Mouse (Mus musculus) left cerebral cortex, adult 9 months (tissue): ENCODE measurements around the gene Fez1.

Experiments
- DNase-seq, 2 experiments: peaks; one replicate each; pipeline ENCODE4 v3.0.0; 2022; ENCODE audit warnings: low spot score in 2 of 2

Fez1 gene

DNA sequence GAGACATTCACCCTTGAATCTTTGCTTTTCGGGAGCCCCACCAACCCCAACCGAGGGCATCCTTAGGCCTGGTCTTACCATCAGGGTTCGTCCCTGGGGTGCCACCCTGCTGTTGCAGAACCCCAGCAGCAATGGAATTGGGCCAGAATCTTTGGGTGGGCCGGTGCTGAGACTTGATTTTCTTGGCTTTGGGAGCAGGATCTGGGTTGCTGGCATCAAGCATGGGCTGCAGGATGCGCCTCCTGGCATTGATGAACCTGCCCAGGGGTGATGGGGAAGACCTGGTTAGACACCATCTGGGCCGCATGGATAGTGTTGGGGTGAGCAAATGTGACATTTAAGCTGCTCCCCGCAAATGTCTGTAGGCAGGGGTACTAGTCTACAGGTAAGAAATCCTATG, 72.6 kb downstream of the Fez1 start:
- no peak for DNase-seq

DNA sequence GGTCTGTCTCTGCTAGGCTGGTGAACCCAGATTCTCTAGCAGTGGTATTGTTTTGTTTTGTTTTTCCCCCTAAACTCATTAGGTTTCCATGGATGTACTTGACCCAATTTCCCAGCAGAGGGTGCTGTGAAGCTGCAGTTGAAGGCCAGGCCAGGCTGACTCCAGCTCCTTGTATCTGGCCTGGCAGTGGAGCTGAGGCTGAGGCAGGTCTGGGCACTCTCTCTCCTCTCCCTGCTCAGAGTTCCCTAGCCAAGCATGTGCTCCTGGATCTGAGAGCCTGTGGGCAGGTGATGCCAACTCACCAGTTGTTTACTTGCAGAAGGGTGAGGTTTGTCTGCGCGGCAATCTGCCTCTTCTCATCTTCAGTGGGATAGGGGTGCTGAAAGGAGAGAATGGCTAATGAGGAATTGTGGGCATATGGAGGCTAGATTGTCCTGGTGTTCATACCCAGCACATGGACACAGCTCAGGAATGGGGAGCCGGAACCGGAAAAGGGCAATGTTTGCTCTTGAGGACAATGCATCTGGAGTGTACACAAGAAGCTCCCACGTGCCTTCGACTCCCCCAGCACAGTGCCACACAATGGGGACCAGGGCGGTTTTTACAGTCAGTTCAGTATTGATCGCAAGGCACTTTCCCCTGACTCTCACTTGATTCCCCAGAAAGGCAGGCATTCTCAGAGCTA, 73.5 kb downstream of the Fez1 start:
- peak in 1 of 2 experiments; percentile 88 for DNase-seq

DNA sequence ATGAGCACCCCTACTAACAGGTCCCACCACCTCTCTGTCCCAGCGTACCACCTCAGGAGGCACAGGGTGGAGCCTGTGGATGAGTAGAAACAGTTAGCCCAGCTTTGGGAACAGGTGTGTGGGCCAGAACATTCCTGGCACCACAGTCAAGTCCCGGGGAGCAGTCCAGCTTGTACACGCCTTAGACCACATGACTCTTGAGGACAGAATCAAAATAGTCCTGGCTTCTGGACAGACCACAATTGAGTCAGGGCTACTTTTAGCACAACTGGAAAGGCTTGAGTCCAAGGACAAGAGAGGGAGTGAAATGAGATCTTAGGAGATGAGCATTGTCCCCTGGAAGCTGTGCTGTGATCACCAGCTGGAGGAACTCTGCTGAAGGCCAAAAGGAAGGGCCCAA, 76.9 kb downstream of the Fez1 start:
- DNase-seq = peak in 1 of 2 experiments; percentile 52

- DNase-seq = no peak
Measured at GRCm38 (mm10) chr9:36900464-36900863, 78.8 kb downstream of the Fez1 start.

DNA sequence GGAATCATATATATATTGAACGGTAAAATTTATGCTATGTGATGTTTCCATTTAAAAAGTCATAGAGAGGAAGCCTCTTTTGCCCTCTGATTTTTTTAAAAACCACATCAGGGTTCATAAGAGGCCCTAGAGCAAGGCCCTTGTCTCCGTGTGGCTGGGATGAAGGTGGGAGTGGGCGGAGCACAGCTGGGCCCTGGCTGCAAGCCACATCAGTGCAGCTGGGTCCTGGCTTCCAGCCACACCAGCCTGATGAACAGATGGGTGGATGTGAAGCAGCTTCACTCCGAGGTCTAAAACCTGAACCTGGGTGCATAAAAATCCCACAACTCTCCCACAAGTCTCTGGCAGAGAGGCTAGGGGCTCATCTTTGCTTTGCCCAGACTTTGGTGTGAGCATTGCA, 83.8 kb downstream of the Fez1 start:
- no peak for DNase-seq

DNA sequence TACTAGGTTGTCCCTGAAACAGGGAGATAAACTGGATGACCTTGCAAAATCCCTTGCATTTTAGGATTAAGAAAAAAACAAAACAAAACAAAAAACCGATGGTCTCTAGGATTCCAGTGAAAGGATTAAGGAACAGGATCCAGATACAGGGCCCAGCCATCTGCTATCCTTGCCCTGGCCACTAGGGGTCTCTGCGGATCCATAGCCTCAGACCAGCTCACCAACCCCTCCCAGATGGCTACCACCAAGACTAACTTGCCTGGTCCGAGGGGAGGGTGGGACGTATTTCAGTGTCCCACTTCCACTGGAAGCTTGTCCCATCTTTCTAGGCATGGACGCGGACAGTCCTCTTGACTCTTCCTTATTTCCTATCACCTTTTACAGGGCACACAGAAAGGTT, 94.7 kb downstream of the Fez1 start:
- DNase-seq = peak in 1 of 2 experiments; percentile 91

- DNase-seq = no peak
Measured at GRCm38 (mm10) chr9:36916915-36917314, 95.3 kb downstream of the Fez1 start.

DNA sequence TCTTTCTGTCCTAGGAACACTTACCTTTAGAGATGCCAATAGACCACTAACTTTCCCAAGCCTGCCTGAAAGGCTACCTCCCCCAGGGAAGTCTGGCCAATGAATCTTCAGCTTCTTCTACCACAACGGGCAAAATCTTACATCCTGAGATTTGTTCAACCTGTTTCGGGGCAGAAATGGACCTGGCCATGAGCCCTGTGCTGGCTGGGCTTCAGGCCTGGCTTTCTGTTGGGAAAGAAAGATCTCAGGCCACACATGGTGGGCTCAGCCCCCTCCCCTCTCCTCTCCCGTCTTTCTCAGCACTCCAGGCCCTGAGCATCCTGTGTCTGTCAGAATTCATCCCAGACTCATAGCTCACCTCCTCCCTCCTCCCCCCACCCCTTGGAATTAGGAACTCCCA, 96.9 kb downstream of the Fez1 start:
- DNase-seq = no peak

DNA sequence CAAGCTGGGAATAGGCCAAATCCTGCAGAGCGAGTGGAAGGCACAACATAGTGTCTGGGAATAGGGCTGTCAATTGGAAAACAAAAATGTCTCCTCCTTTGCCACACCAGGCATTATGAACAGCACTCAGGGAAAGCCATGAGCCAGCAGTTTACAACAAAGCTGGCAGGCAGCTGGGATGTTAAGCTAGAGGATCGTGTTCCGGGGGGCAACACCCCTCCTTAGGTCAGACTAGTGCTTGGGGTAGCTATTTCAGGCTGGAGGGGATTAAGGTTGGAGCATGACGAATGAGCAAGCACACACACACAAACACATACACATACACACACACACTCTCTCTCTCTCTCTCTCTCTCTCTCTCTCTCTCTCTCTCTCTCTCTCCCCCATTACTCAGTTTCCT, 97.8 kb downstream of the Fez1 start:
- DNase-seq = no peak

GRCm38 (mm10) chr9:36921718-36922415, 100.2 kb downstream of the Fez1 start:
- peak; percentile 47 to 72 for DNase-seq

DNA sequence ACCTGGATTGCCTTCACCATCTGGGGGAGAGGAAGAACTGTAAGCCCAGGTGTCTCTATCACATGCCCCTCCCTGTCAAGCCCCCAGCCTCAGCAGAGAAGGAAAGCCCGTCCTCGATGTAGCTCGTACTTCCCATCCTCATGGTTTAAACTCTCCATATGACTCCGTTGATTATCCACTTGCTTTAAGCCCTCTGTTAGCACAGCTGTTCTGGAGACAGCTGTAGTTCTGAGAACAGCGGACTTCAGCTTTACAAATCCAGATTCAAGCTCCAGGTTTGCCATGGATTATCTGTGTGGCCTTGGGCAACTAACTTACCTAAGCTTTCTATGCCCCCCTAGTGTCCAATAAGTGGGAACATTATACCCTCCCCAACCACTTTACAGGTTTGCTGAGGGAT, 102.1 kb downstream of the Fez1 start:
- no peak for DNase-seq
